Comparison of ENCODE assay signal across 20 mouse cellular contexts in genomic region chr14:33804321-33804720, GRCm38 (mm10).
DNase-seq lines count a peak whose midpoint lies in the region; ATAC-seq lines count a peak whose summit lies in the region.
"Had no signal": no experiment of that assay in that cellular context is flagged by ENCODE, and none has a peak within 500 bp of the region (broad histone marks: within the 10 kb centered on the region; RNA-seq: fewer than 3 reads in every experiment).

No protein-coding gene starts in this region.

- H3K27ac ChIP-seq in heart, embryonic 11.5 days (ENCODE audit: low read depth, low read length), result no peak overlapping the region
- no peak overlapping the region for H3K27ac ChIP-seq in midbrain, embryonic 11.5 days (ENCODE audit: low read depth, low read length)
- H3K27ac ChIP-seq in midbrain, embryonic 15.5 days, result no peak overlapping the region
- no peak overlapping the region for H3K27ac ChIP-seq in intestine, embryonic 16.5 days (ENCODE audit: low read length)
- H3K27ac ChIP-seq: embryonic facial prominence, embryonic 13.5 days; forebrain, embryonic 12.5 days; heart, embryonic 15.5 days; hindbrain, embryonic 13.5 days; hindbrain, postnatal 0 days; kidney, embryonic 15.5 days had no signal

- ATAC-seq in heart, embryonic 11.5 days (replicated peaks; ENCODE audit: insufficient number of reproducible peaks, low FRiP score, low TSS enrichment), result no peak
- no peak for ATAC-seq in midbrain, embryonic 11.5 days (ENCODE audit: low FRiP score)
- no peak for ATAC-seq in midbrain, embryonic 15.5 days (replicated peaks)
- no peak for ATAC-seq in intestine, embryonic 16.5 days
- ATAC-seq: forebrain, embryonic 16.5 days; hindbrain, postnatal 0 days had no signal

- 75% methylated on average over 3 of the region's 3 CpGs for WGBS in heart, embryonic 11.5 days (ENCODE audit: insufficient replicate concordance)
- 86% methylated on average over 3 of the region's 3 CpGs for WGBS in midbrain, embryonic 11.5 days
- WGBS in midbrain, embryonic 15.5 days, result 87% methylated on average over 3 of the region's 3 CpGs
- 74% methylated on average over 3 of the region's 3 CpGs for WGBS in intestine, embryonic 16.5 days

- no peaks in the 10 kb centered on the region for H3K9me3 ChIP-seq in heart, embryonic 11.5 days (replicated peaks; ENCODE audit: control insufficient read depth, low read length)
- H3K9me3 ChIP-seq in midbrain, embryonic 11.5 days (ENCODE audit: control insufficient read depth, low read length), result no peaks in the 10 kb centered on the region
- no peaks in the 10 kb centered on the region for H3K9me3 ChIP-seq in midbrain, embryonic 15.5 days
- no peaks in the 10 kb centered on the region for H3K9me3 ChIP-seq in intestine, embryonic 16.5 days (ENCODE audit: control insufficient read depth, low read length)
- H3K9me3 ChIP-seq: embryonic facial prominence, embryonic 13.5 days; forebrain, embryonic 12.5 days; heart, embryonic 15.5 days; hindbrain, embryonic 13.5 days; kidney, embryonic 15.5 days had no signal

- no peaks in the 10 kb centered on the region for H3K36me3 ChIP-seq in heart, embryonic 11.5 days (ENCODE audit: control insufficient read depth, insufficient read depth, low read length)
- no peaks in the 10 kb centered on the region for H3K36me3 ChIP-seq in midbrain, embryonic 11.5 days (ENCODE audit: control insufficient read depth, insufficient read depth, low read length)
- no peaks in the 10 kb centered on the region for H3K36me3 ChIP-seq in midbrain, embryonic 15.5 days (replicated peaks)
- H3K36me3 ChIP-seq in intestine, embryonic 16.5 days (ENCODE audit: control insufficient read depth, insufficient read depth, low read length), result no peaks in the 10 kb centered on the region
- H3K36me3 ChIP-seq: embryonic facial prominence, embryonic 13.5 days; forebrain, embryonic 12.5 days; heart, embryonic 15.5 days; hindbrain, embryonic 13.5 days; kidney, embryonic 15.5 days had no signal

- no peak overlapping the region for H3K4me3 ChIP-seq in heart, embryonic 11.5 days (ENCODE audit: low read depth, low read length)
- H3K4me3 ChIP-seq in midbrain, embryonic 11.5 days (ENCODE audit: low read depth, low read length), result no peak overlapping the region
- H3K4me3 ChIP-seq in midbrain, embryonic 15.5 days, result no peak overlapping the region
- no peak overlapping the region for H3K4me3 ChIP-seq in intestine, embryonic 16.5 days (ENCODE audit: low read length)
- H3K4me3 ChIP-seq: embryonic facial prominence, embryonic 13.5 days; forebrain, embryonic 12.5 days; heart, embryonic 15.5 days; hindbrain, embryonic 13.5 days; kidney, embryonic 15.5 days had no signal

- no peaks in the 10 kb centered on the region for H3K27me3 ChIP-seq in heart, embryonic 11.5 days (ENCODE audit: control insufficient read depth, insufficient read depth, low read length)
- no peaks in the 10 kb centered on the region for H3K27me3 ChIP-seq in midbrain, embryonic 11.5 days (ENCODE audit: control insufficient read depth, insufficient read depth, low read length)
- H3K27me3 ChIP-seq in midbrain, embryonic 15.5 days (replicated peaks), result no peaks in the 10 kb centered on the region
- no peaks in the 10 kb centered on the region for H3K27me3 ChIP-seq in intestine, embryonic 16.5 days (replicated peaks; ENCODE audit: control insufficient read depth, insufficient read depth, low read length)
- H3K27me3 ChIP-seq: embryonic facial prominence, embryonic 13.5 days; forebrain, embryonic 12.5 days; heart, embryonic 15.5 days; hindbrain, embryonic 13.5 days had no signal

- no peak overlapping the region for H3K4me2 ChIP-seq in heart, embryonic 11.5 days
- no peak overlapping the region for H3K4me2 ChIP-seq in midbrain, embryonic 11.5 days
- no peak overlapping the region for H3K4me2 ChIP-seq in midbrain, embryonic 15.5 days
- no peak overlapping the region for H3K4me2 ChIP-seq in intestine, embryonic 16.5 days (ENCODE audit: low read depth, low read length)
- H3K4me2 ChIP-seq: embryonic facial prominence, embryonic 13.5 days; forebrain, embryonic 12.5 days; heart, embryonic 15.5 days; hindbrain, embryonic 13.5 days; kidney, embryonic 15.5 days had no signal

- peak; percentile 61 to 78 for DNase-seq in heart, adult 18-20 months
- DNase-seq in midbrain, embryonic 11.5 days (ENCODE audit: low spot score, missing footprints), result peak; percentile 76
- peak; percentile 83 for DNase-seq in gastrocnemius, postnatal 25 days
- DNase-seq in skeletal muscle tissue, adult 2 months (ENCODE audit: low read depth, low spot score), result peak; percentile 74
- DNase-seq: adrenal gland, adult 2 months; adrenal gland, postnatal 25 days; cerebellum, adult 18-20 months; cerebellum, adult 9-11 months; cerebellum, postnatal 36 days; kidney, adult 2 months had no signal

- H3K9ac ChIP-seq in heart, embryonic 11.5 days (ENCODE audit: low read depth, low read length), result no peak overlapping the region
- H3K9ac ChIP-seq in midbrain, embryonic 11.5 days (ENCODE audit: low read length), result no peak overlapping the region
- H3K9ac ChIP-seq in midbrain, embryonic 15.5 days, result no peak overlapping the region
- no peak overlapping the region for H3K9ac ChIP-seq in intestine, embryonic 16.5 days (ENCODE audit: low read depth, low read length)
- H3K9ac ChIP-seq: embryonic facial prominence, embryonic 13.5 days; forebrain, embryonic 12.5 days; heart, embryonic 15.5 days; hindbrain, embryonic 13.5 days; kidney, embryonic 15.5 days had no signal

- H3K4me1 ChIP-seq in heart, embryonic 11.5 days (ENCODE audit: control insufficient read depth, insufficient read depth, low read length), result peaks cover 13% of the 10 kb centered on the region
- H3K4me1 ChIP-seq in midbrain, embryonic 11.5 days (ENCODE audit: control insufficient read depth, insufficient read depth, low read length), result no peaks in the 10 kb centered on the region; the same call in 1 of the 2 replicates
- H3K4me1 ChIP-seq in midbrain, embryonic 15.5 days, result no peaks in the 10 kb centered on the region
- peaks cover 27% of the 10 kb centered on the region for H3K4me1 ChIP-seq in intestine, embryonic 16.5 days (ENCODE audit: control insufficient read depth, insufficient read depth, low read length)
- H3K4me1 ChIP-seq: forebrain, embryonic 12.5 days had no signal
